Mouse (Mus musculus) lung, adult 2 months (tissue): ENCODE results near the gene Nup214.

Experiments used
- CTCF ChIP-seq: fragments of 200-500 bp; IDR thresholded peaks from 2 replicates; pipeline ENCODE4 v1.5.1; 2011; ENCODE audit warnings: mild to moderate bottlenecking, low read length, control low read depth; ENCODE audit not compliant: insufficient read depth
- POLR2A ChIP-seq: fragments of 200-500 bp; IDR thresholded peaks from 2 replicates; pipeline ENCODE4 v1.6.1; 2011; ENCODE audit warnings: low read depth, mild to moderate bottlenecking, control low read depth, low read length, borderline replicate concordance; ENCODE audit errors: extremely low read depth

DNA sequence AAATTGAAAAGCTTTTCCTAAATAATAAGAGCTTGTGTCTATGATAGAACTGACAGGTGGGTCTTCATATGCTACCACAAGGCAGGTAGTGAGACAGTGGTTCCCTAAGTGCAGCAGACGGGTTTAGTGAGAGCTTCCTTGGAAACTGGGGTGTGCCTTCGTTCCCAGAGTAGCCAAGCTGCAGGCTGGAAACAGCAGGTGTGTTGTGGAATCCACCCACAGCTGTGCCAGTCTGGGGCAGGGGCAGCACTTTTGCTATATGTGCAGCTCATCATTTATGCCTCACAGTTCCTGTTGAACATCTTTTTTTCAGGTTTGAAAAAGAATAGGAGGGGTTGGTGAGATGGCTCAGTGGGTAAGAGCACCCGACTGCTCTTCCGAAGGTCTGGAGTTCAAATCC lies 50.1 kb downstream of the Nup214 start:
- TF ChIP-seq POLR2A (no peak), CTCF (no peak)
